In genomic region chr11:119982236-119982635, GRCm38 (mm10) we compare ENCODE assay signal across 20 mouse cellular contexts. TPM values are rescaled to one million over a fixed set of nuclear protein-coding genes. Genes with fewer than 3 reads are reported as not detected.
DNase-seq lines count a peak whose midpoint lies in the region; ATAC-seq and TF ChIP-seq lines count a peak whose summit lies in the region.
"Had no signal": no experiment of that assay in that cellular context is flagged by ENCODE, and none has a peak within 500 bp of the region (broad histone marks: within the 10 kb centered on the region; RNA-seq: fewer than 3 reads in every experiment).

No protein-coding gene starts in this region.

- TF ChIP-seq CTCF in layer of hippocampus, adult 2 months (conservative IDR thresholded peaks at IDR 0.05), result no peak

- peaks cover 48% of the 10 kb centered on the region for H3K27me3 ChIP-seq in megakaryocyte, embryonic 14.5 days (replicated peaks)
- no peaks in the 10 kb centered on the region for H3K27me3 ChIP-seq in embryonic facial prominence, embryonic 10.5 days (replicated peaks; ENCODE audit: low read depth, poor library complexity, severe bottlenecking)
- H3K27me3 ChIP-seq: embryonic facial prominence, embryonic 13.5 days; forebrain, embryonic 12.5 days; heart, embryonic 12.5 days had no signal

- H3K9me3 ChIP-seq in megakaryocyte, embryonic 14.5 days, result no peaks in the 10 kb centered on the region
- no peaks in the 10 kb centered on the region for H3K9me3 ChIP-seq in embryonic facial prominence, embryonic 10.5 days
- H3K9me3 ChIP-seq: embryonic facial prominence, embryonic 13.5 days; forebrain, embryonic 12.5 days; G1E; heart, embryonic 12.5 days; hindbrain, embryonic 10.5 days had no signal

- H3K4me3 ChIP-seq in layer of hippocampus, adult 2 months, result no peak overlapping the region
- H3K4me3 ChIP-seq in megakaryocyte, embryonic 14.5 days (replicated peaks), result peak overlapping the region; percentile 43
- no peak overlapping the region for H3K4me3 ChIP-seq in embryonic facial prominence, embryonic 10.5 days
- H3K4me3 ChIP-seq: embryonic facial prominence, embryonic 13.5 days; forebrain, embryonic 12.5 days; gastrocnemius, adult 2 months; heart, embryonic 12.5 days; hindbrain, embryonic 10.5 days had no signal

- H3K36me3 ChIP-seq in megakaryocyte, embryonic 14.5 days (replicated peaks; ENCODE audit: low read length), result peaks cover 72% of the 10 kb centered on the region
- H3K36me3 ChIP-seq in embryonic facial prominence, embryonic 10.5 days (replicated peaks), result peaks cover 41% of the 10 kb centered on the region
- H3K36me3 ChIP-seq: G1E had no signal

- peak; percentile 89 to 90 for DNase-seq in cerebellum, postnatal 10 days
- DNase-seq in cerebellum, adult 11-12 months, result no peak
- DNase-seq in layer of hippocampus, adult 2 months (ENCODE audit: low spot score in 2 of 2), result no peak
- DNase-seq in layer of hippocampus, adult 8-10 months (ENCODE audit: low spot score in 2 of 2), result no peak
- DNase-seq in embryonic facial prominence, embryonic 10.5 days (ENCODE audit: low spot score), result no peak
- DNase-seq: adrenal gland, postnatal 10 days; B cell, adult 2 months; cerebellum, adult 18-20 months; cerebellum, postnatal 25 days; gastrocnemius, adult 2 months; gastrocnemius, postnatal 25 days had no signal

- ATAC-seq in megakaryocyte, adult 5-6 weeks (ENCODE audit: poor library complexity, severe bottlenecking), result no peak
- no peak for ATAC-seq in monocyte, adult 5-6 weeks (replicated peaks; ENCODE audit: insufficient number of reproducible peaks, low FRiP score, low TSS enrichment, poor library complexity, severe bottlenecking)
- ATAC-seq: CD4-positive, CD25-positive, alpha-beta regulatory T cell, adult 4 months had no signal

- H3K4me1 ChIP-seq in megakaryocyte, embryonic 14.5 days, result peaks cover 92% of the 10 kb centered on the region
- peaks cover 12% of the 10 kb centered on the region; the same call in 1 of the 2 replicates for H3K4me1 ChIP-seq in embryonic facial prominence, embryonic 10.5 days
- H3K4me1 ChIP-seq: forebrain, embryonic 12.5 days had no signal

- H3K27ac ChIP-seq in layer of hippocampus, adult 2 months, result peak overlapping the region; percentile 36; the same call in 1 of the 2 replicates
- H3K27ac ChIP-seq in embryonic facial prominence, embryonic 10.5 days (replicated peaks), result 0 out of 2 replicates have a peak overlapping the region, but pooled peaks have one; percentile 5
- H3K27ac ChIP-seq: embryonic facial prominence, embryonic 13.5 days; forebrain, embryonic 12.5 days; gastrocnemius, adult 2 months; hindbrain, embryonic 10.5 days had no signal

- 90% methylated on average over 3 of the region's 3 CpGs for WGBS in embryonic facial prominence, embryonic 10.5 days

RNA-seq across cellular contexts. Expression of gene Baiap2, which starts 39.7 kb away (rescaled TPM):
- total RNA-seq in layer of hippocampus, adult 2 months (2021), result 100 to 1,000 TPM; 244 to 257 TPM
- total RNA-seq in layer of hippocampus, adult 8-10 months (2022), result 100 to 1,000 TPM; 170 to 244 (median 215) TPM
- 37.8 and 62.9 TPM in 2 replicates for polyA plus RNA-seq in megakaryocyte, embryonic 14.5 days (2012; ENCODE audit: insufficient read depth, low replicate concordance)
- total RNA-seq in megakaryocyte, adult 5-6 weeks (2015), result 6.2 TPM in 2 replicates
- total RNA-seq in megakaryocyte, adult 5-6 weeks (2017), result 6.2 and 6.9 TPM in 2 replicates
- polyA plus RNA-seq in embryonic facial prominence, embryonic 10.5 days (2016; fragmentation: Nextera tagmentation; extraction: Ambion mirVana), result 9.6 and 11.0 TPM in 2 replicates
- 3.5 to 13.2 TPM (median 10.2 TPM) in 3 replicates for total RNA-seq in monocyte, adult 5-6 weeks (2017)

Comparison
In these comparisons a context has a peak if more than half of its experiments do, and no peak if none do; other contexts are left out.
1. DNase-seq: peak in cerebellum, postnatal 10 days (2 of 2); none in cerebellum, adult 11-12 months (single experiment), layer of hippocampus, adult 2 months (0 of 2), layer of hippocampus, adult 8-10 months (0 of 2) and embryonic facial prominence, embryonic 10.5 days (single experiment).
2. RNA of gene Baiap2, which starts 39.7 kb away (total RNA-seq): 244 to 257 TPM in layer of hippocampus, adult 2 months and 170 to 244 TPM in layer of hippocampus, adult 8-10 months; 6.2 to 6.9 TPM in megakaryocyte, adult 5-6 weeks and 3.5 to 13.2 TPM in monocyte, adult 5-6 weeks; every median in the first group is over 10 times any median in the second.